Mouse (Mus musculus): Measurements from ENCODE around the gene Ntf3. TPM values are rescaled to one million over a fixed set of nuclear protein-coding genes. Genes with fewer than 3 reads are reported as not detected.

The Ntf3 gene
- polyA plus RNA-seq, 1 experiment from 2014 or later: 2.2 TPM

DNA sequence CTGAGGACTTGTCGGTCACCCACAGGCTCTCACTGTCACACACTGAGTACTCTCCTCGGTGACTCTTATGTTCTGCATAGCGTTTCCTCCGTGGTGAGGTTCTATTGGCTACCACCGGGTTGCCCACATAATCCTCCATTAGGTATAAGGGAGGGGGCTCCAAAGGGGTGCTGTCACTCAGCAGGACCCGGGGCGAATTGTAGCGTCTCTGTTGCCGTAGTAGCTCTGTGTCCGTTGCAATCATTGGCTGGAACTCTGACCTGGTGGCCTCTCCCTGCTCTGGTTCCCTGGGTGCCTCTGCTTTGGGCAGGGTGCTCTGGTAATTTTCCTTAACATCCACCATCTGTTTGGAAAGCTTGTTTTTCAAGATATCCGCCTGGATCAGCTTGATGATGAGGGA lies 64.7 kb downstream of the Ntf3 start:
- TF ChIP-seq CTCF (IDR thresholded peaks at IDR 0.05): no peak
- TF ChIP-seq EP300 (IDR thresholded peaks at IDR 0.05): no peak
- Histone ChIP-seq H3K36me3 (ENCODE audit: insufficient read depth, low read length) (no peaks in the 10 kb centered on the region), H3K27ac (ENCODE audit: low read length) (no peak overlapping the region), H3K9ac (replicated peaks; ENCODE audit: low read depth) (no peak overlapping the region), H3K4me1 (ENCODE audit: insufficient read depth, low read depth, low read length) (no peaks in the 10 kb centered on the region), H3K27me3 (replicated peaks; ENCODE audit: insufficient read depth, low read length) (no peaks in the 10 kb centered on the region), H3K4me3 (ENCODE audit: low read depth, low read length) (no peak overlapping the region), H3K9me3 (ENCODE audit: low read length) (no peaks in the 10 kb centered on the region), H3K4me2 (replicated peaks; ENCODE audit: low read depth, low read length) (no peak overlapping the region)
- DNase-seq (ENCODE audit: low spot score) (no peak), ATAC-seq (no peak)
- WGBS: 89% methylated on average over 11 of the region's 11 CpGs

DNA sequence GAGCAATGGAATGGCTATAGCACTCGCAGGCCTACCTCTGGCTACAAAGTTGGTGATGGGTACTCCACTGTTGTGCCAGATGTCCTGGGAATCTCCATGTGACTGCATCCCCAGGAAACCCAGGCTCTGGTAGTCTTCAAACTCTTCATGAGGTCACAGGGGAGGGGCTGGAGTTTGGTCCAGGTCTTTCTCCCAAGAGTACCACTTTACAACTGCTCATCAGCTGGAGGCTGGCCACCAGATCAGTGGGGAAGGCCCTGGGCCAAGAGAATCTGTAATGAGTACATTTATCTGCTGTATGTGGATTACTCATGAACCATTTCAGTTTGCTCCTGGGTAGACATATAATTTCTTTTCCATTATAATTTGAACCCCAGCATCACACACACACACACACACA lies 66.1 kb downstream of the Ntf3 start:
- H3K4me3 ChIP-seq (ENCODE audit: low read depth, low read length): no peak overlapping the region
- H3K27ac ChIP-seq (ENCODE audit: low read length): no peak overlapping the region
- no peak overlapping the region for H3K4me2 ChIP-seq (replicated peaks; ENCODE audit: low read depth, low read length)
- H3K9ac ChIP-seq (replicated peaks; ENCODE audit: low read depth): no peak overlapping the region
- H3K4me1 ChIP-seq (ENCODE audit: insufficient read depth, low read depth, low read length): no peaks in the 10 kb centered on the region; the same call in 1 of the 2 replicates
- DNase-seq (ENCODE audit: low spot score) (no peak), ATAC-seq (no peak)
- no peaks in the 10 kb centered on the region for H3K36me3 ChIP-seq (ENCODE audit: insufficient read depth, low read length)
- TF ChIP-seq EP300 (IDR thresholded peaks at IDR 0.05): no peak
- no peak for TF ChIP-seq CTCF (IDR thresholded peaks at IDR 0.05)
- H3K9me3 ChIP-seq (ENCODE audit: low read length): no peaks in the 10 kb centered on the region
- H3K27me3 ChIP-seq (replicated peaks; ENCODE audit: insufficient read depth, low read length): no peaks in the 10 kb centered on the region
- 93% methylated on average over 1 of the region's 1 CpGs for WGBS

DNA sequence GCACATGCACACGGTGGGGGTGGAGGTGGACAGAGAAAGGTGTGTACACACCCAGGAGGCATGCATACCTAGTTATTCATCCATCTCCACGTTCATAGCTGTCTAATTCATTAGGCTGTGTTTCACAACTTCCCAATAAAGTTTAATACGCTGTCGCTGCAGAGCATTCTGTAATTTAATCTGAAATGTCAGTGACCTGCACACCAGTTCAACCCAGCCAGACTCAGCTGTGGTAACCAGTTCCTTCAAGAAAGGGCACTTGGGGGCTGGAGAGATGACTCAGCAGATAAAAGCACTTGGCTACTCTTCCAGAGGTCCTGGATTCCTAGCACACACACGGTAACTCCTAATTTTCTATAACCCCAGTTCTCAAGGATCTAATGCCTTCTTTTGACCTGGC lies 69.2 kb downstream of the Ntf3 start:
- WGBS: 70% methylated on average over 5 of the region's 5 CpGs
- DNase-seq (ENCODE audit: low spot score): no peak
- Histone ChIP-seq H3K36me3 (ENCODE audit: insufficient read depth, low read length) (no peaks in the 10 kb centered on the region), H3K4me2 (replicated peaks; ENCODE audit: low read depth, low read length) (no peak overlapping the region), H3K9me3 (ENCODE audit: low read length) (no peaks in the 10 kb centered on the region), H3K27me3 (replicated peaks; ENCODE audit: insufficient read depth, low read length) (no peaks in the 10 kb centered on the region), H3K9ac (replicated peaks; ENCODE audit: low read depth) (no peak overlapping the region), H3K27ac (ENCODE audit: low read length) (no peak overlapping the region), H3K4me3 (ENCODE audit: low read depth, low read length) (no peak overlapping the region), H3K4me1 (ENCODE audit: insufficient read depth, low read depth, low read length) (no peaks in the 10 kb centered on the region; the same call in 1 of the 2 replicates)
- no peak for ATAC-seq
- no peak for TF ChIP-seq CTCF (IDR thresholded peaks at IDR 0.05)
- no peak for TF ChIP-seq EP300 (IDR thresholded peaks at IDR 0.05)

DNA sequence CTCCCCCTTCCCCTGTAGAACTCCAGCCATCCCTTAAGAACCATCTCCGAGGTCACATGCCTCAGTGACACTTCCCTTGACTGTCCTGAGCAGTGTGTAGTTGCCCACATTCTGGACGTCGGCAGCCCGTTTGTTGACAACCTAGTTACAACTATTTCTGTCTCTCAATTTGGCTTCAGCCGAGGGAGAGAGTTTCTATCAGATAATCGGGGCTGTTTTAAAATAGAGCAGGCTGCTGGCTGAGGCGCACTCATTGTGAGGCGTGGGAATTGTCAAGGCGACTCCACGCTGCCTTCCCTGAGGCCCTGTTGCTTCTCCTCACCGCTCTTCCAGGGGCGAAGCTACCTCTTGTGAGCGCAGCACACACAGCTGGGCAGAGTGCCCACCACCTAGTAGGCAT lies 70.6 kb downstream of the Ntf3 start:
- TF ChIP-seq CTCF (IDR thresholded peaks at IDR 0.05): no peak
- TF ChIP-seq EP300 (IDR thresholded peaks at IDR 0.05): no peak
- 49% methylated on average over 13 of the region's 13 CpGs for WGBS
- no peak for DNase-seq (ENCODE audit: low spot score)
- H3K9me3 ChIP-seq (ENCODE audit: low read length): no peaks in the 10 kb centered on the region
- no peaks in the 10 kb centered on the region; the same call in 1 of the 2 replicates for H3K4me1 ChIP-seq (ENCODE audit: insufficient read depth, low read depth, low read length)
- no peak overlapping the region for H3K9ac ChIP-seq (replicated peaks; ENCODE audit: low read depth)
- H3K4me3 ChIP-seq (ENCODE audit: low read depth, low read length): no peak overlapping the region
- no peak overlapping the region for H3K27ac ChIP-seq (ENCODE audit: low read length)
- no peaks in the 10 kb centered on the region for H3K36me3 ChIP-seq (ENCODE audit: insufficient read depth, low read length)
- H3K27me3 ChIP-seq (replicated peaks; ENCODE audit: insufficient read depth, low read length): no peaks in the 10 kb centered on the region
- no peak overlapping the region for H3K4me2 ChIP-seq (replicated peaks; ENCODE audit: low read depth, low read length)
- no peak for ATAC-seq

DNA sequence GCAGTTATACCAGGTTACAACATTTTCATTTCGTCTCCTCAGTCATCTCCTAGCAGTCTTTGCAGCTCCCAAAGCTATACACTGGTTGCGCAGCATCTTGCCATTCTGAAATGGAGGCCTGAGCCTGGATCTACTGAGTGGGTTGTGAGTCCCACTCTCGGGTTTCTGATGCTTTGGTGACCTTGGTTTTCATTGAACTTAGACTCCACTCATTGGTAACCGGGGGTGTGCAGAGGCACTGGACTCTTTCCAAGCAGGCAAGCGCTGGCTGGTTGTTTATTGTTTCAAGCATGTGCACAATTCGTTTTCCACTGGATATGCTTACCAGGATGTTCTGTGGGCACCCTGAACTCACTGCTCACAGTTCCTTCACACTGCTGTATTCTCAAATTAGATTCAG lies 71.7 kb downstream of the Ntf3 start:
- no peaks in the 10 kb centered on the region; the same call in 1 of the 2 replicates for H3K4me1 ChIP-seq (ENCODE audit: insufficient read depth, low read depth, low read length)
- 58% methylated on average over 6 of the region's 6 CpGs for WGBS
- no peaks in the 10 kb centered on the region for H3K9me3 ChIP-seq (ENCODE audit: low read length)
- no peak for TF ChIP-seq CTCF (IDR thresholded peaks at IDR 0.05)
- TF ChIP-seq EP300 (IDR thresholded peaks at IDR 0.05): no peak
- no peak overlapping the region for H3K27ac ChIP-seq (ENCODE audit: low read length)
- H3K4me2 ChIP-seq (replicated peaks; ENCODE audit: low read depth, low read length): no peak overlapping the region
- no peak for DNase-seq (ENCODE audit: low spot score)
- no peaks in the 10 kb centered on the region for H3K36me3 ChIP-seq (ENCODE audit: insufficient read depth, low read length)
- no peak overlapping the region for H3K4me3 ChIP-seq (ENCODE audit: low read depth, low read length)
- no peaks in the 10 kb centered on the region for H3K27me3 ChIP-seq (replicated peaks; ENCODE audit: insufficient read depth, low read length)
- no peak overlapping the region for H3K9ac ChIP-seq (replicated peaks; ENCODE audit: low read depth)
- no peak for ATAC-seq

DNA sequence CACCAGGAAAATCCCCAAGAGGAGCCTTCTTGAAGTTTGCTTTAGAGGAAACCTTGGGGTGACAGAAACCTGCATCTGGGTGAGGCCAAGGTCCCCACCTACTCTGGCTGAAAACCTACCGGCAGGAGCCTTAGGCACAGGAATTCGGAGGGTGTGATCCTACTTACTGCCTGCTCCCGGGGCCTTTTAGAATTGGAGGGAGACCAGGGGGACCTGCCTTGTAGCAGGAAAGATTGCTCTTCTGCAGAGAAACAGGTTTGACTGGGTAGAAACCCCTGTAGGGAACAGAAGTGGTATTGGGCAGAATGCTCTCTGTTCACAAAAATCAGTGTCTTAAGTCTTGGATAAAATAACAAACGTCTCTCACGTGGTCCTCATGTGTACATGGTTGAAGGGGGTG lies 74.7 kb downstream of the Ntf3 start:
- Histone ChIP-seq H3K4me3 (ENCODE audit: low read depth, low read length) (no peak overlapping the region), H3K9me3 (ENCODE audit: low read length) (no peaks in the 10 kb centered on the region), H3K27ac (ENCODE audit: low read length) (no peak overlapping the region), H3K4me2 (replicated peaks; ENCODE audit: low read depth, low read length) (no peak overlapping the region), H3K9ac (replicated peaks; ENCODE audit: low read depth) (no peak overlapping the region), H3K36me3 (ENCODE audit: insufficient read depth, low read length) (no peaks in the 10 kb centered on the region), H3K4me1 (ENCODE audit: insufficient read depth, low read depth, low read length) (no peaks in the 10 kb centered on the region; the same call in 1 of the 2 replicates), H3K27me3 (replicated peaks; ENCODE audit: insufficient read depth, low read length) (no peaks in the 10 kb centered on the region)
- TF ChIP-seq EP300 (IDR thresholded peaks at IDR 0.05) (no peak), CTCF (IDR thresholded peaks at IDR 0.05) (no peak)
- 41% methylated on average over 5 of the region's 5 CpGs for WGBS
- no peak for DNase-seq (ENCODE audit: low spot score)
- ATAC-seq: no peak

DNA sequence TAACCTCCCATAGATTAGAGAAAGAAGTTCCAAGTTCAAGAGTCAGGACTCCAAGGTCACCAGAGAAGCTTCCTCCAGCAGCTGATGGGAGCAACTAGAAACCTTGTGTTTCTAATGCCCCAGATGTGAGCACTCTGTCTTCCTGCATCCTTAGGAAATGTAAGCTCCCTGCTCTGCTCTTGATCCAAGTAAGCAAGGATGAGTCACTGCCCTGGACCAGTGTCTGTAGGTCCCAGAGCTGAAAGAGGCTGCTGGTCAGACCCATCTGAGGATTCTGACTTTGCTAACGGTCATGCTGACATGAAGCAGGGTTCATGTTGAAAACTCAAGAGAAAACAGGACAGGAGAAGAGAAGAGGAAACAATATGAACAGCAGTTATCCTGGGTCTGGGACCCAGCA lies 76.6 kb downstream of the Ntf3 start:
- TF ChIP-seq CTCF (IDR thresholded peaks at IDR 0.05): no peak
- TF ChIP-seq EP300 (IDR thresholded peaks at IDR 0.05): no peak
- Histone ChIP-seq H3K36me3 (ENCODE audit: insufficient read depth, low read length) (no peaks in the 10 kb centered on the region), H3K27me3 (replicated peaks; ENCODE audit: insufficient read depth, low read length) (no peaks in the 10 kb centered on the region), H3K4me3 (ENCODE audit: low read depth, low read length) (no peak overlapping the region), H3K4me1 (ENCODE audit: insufficient read depth, low read depth, low read length) (no peaks in the 10 kb centered on the region), H3K27ac (ENCODE audit: low read length) (no peak overlapping the region), H3K4me2 (replicated peaks; ENCODE audit: low read depth, low read length) (no peak overlapping the region), H3K9ac (replicated peaks; ENCODE audit: low read depth) (no peak overlapping the region), H3K9me3 (ENCODE audit: low read length) (no peaks in the 10 kb centered on the region)
- DNase-seq (ENCODE audit: low spot score): no peak
- no peak for ATAC-seq
- 75% methylated on average over 1 of the region's 1 CpGs for WGBS

All from lung, postnatal 0 days (tissue).